8 mouse cellular contexts compared by ENCODE assay signal in the genomic region with DNA sequence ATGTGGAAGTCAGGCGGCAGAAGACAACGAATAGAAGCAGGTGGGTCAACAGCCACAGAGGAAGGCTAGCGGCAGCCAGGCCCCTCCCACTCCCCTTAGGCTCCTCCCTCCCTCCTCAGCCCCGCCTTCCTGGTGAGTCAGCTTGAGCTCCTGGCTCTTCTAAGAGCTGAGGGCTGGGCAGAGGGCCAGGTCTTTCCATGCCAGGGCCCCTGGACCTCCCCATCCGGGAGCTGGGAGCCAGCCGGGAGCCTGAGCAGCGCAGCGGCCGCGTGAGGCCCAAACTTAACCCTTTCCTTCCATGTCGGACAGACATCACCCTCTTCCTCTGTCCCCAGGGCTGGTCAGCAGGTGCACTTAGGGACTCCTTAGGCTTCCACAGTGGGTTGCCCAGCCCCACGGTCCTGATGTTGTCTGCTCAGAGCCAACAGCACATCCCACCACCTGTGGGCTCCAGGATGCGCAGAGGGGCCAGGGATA.
A peak's percentile ranks its signal among the peaks of the same experiment; 100 is the strongest.
DNase-seq lines count a peak whose midpoint lies in the region; TF ChIP-seq lines count a peak whose summit lies in the region.

No protein-coding gene starts in this region.

- H3K27ac ChIP-seq in left cerebral cortex, adult 2 months, result no peak overlapping the region

- TF ChIP-seq CTCF in left cerebral cortex, adult 2 months (IDR thresholded peaks at IDR 0.05), result no peak

- intact Hi-C loops in gastrocnemius, postnatal 14 days (cut with DNase I; ENCODE audit: low total_unique reads), result no loop called here
- intact Hi-C loops in left cerebral cortex, adult 2 months (cut with DNase I), result no loop called here

- peak; percentile 88 to 90 for DNase-seq in adrenal gland, adult 18-20 months (ENCODE audit: low spot score in 2 of 2)
- peak; percentile 80 for DNase-seq in embryo, embryonic 10.5 days (ENCODE audit: low spot score)
- peak; percentile 98 for DNase-seq in gastrocnemius, postnatal 14 days
- DNase-seq in induced T-regulatory cell, adult 2 months (ENCODE audit: low read depth), result peak; percentile 59
- peak; percentile 74 to 84 for DNase-seq in left cerebral cortex, adult 2 months (ENCODE audit: extremely low spot score in 1 of 2, low spot score in 2 of 2)
- DNase-seq in lung, postnatal 4 days, result peak; percentile 94 to 97
- peak; percentile 78 for DNase-seq in right cerebral cortex, adult 18-20 months
- DNase-seq in urinary bladder, postnatal 4 days (ENCODE audit: low spot score in 2 of 2), result peak; percentile 91 to 97

- peak overlapping the region; percentile 27 for H3K4me3 ChIP-seq in left cerebral cortex, adult 2 months
